Mouse (Mus musculus): Measurements from ENCODE around the gene Pold1. TPM values are rescaled to one million over a fixed set of nuclear protein-coding genes. Genes with fewer than 3 reads are reported as not detected.
A peak's percentile ranks its signal among the peaks of the same experiment; 100 is the strongest.

Pold1 gene
- polyA plus RNA-seq, 1 experiment: 399 TPM

GRCm38 (mm10) chr7:44495992-44496770, 52.5 kb downstream of the Pold1 start, which contains the start of the genes Emc10 and Fam71e1:
Gene Emc10 (minus strand): TSS chr7:44496529.
Gene Fam71e1 (plus strand): TSS chr7:44496581.
- TF ChIP-seq GATA1 (IDR thresholded peaks at IDR 0.05; ENCODE audit: low read length): no peak

- no peak for TF ChIP-seq GATA1 (IDR thresholded peaks at IDR 0.05; ENCODE audit: low read length)
Observed at GRCm38 (mm10) chr7:44495086-44495485, 53.6 kb downstream of the Pold1 start.

GRCm38 (mm10) chr7:44494681-44495080, 54.0 kb downstream of the Pold1 start:
- no peak for TF ChIP-seq GATA1 (IDR thresholded peaks at IDR 0.05; ENCODE audit: low read length)

DNA sequence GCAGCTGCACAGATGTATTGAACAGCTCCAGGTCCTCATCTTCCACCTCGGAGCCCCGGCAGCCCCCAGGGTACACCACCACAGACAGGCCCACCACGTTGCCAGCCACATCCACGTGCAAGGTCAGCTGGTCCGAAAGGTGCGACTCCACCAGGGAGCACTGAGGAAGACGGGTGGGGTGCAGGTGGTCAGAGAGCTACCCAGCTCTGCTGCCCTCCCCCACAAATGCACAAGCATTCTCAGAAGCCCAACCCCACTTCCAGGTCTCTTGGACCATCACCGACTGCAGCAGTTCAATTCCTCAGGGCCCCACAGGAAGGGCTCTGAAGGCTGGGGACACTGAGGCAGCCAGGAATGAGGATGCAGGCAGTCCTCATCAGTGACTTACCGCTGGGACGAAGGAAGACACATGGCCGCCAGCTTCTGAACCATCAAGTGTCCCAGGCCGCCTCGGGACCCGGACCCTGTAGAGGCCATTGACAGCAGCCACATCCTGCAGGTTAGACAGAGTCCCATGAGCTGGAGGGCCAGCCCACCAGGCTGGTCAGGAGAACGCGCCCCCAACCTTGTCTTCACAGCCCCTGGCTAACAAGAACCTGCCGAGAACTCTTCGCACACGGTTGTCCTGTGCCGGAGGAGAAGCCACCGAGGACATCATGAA, 56.4 kb downstream of the Pold1 start:
- TF ChIP-seq GATA1 (IDR thresholded peaks at IDR 0.05; ENCODE audit: low read length): no peak

- TF ChIP-seq GATA1 (IDR thresholded peaks at IDR 0.05; ENCODE audit: low read length): no peak
Observed at GRCm38 (mm10) chr7:44491391-44491790, 57.3 kb downstream of the Pold1 start.

- TF ChIP-seq GATA1 (IDR thresholded peaks at IDR 0.05; ENCODE audit: low read length): no peak
Observed at GRCm38 (mm10) chr7:44490281-44490680, 58.4 kb downstream of the Pold1 start.

DNA sequence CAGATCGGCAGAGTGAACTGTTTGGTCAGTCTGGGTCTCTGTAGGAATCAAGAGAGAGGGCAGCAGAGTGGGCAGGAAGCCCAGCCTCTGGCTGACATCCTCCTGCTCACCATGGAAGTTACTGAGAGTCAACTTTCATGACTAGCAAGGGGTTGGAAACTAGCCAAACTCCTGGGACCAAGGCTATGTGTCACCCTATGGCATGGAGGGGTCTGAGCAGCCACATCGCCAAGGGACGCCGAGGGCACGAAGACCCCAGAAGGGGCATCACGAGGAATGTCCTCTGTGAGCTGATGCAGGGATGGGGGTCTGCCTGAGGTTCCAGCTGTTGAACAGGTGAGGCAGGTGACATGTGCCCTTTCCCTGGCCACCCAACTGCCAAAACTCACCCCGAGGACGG, 60.1 kb downstream of the Pold1 start:
- TF ChIP-seq GATA1 (IDR thresholded peaks at IDR 0.05; ENCODE audit: low read length): no peak

DNA sequence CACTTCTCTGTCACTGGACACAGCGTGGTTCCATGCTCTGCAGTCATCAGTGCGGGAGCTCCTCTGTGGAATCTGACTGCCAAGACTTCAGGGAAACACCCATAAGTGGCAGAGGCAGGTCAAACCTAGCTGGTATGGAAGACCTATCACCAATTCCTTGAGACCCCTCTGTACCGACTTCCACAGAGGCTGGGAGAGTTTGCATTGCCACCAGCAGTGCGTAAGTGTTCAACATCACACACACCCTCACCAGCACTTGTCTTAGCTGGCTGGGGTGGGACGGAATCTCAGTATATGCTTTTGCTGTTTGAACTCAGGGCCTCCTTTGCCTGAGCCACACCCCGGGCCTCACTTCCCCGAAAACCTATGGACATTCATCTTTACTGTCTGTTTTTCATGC, 60.7 kb downstream of the Pold1 start:
- TF ChIP-seq GATA1 (IDR thresholded peaks at IDR 0.05; ENCODE audit: low read length): no peak

DNA sequence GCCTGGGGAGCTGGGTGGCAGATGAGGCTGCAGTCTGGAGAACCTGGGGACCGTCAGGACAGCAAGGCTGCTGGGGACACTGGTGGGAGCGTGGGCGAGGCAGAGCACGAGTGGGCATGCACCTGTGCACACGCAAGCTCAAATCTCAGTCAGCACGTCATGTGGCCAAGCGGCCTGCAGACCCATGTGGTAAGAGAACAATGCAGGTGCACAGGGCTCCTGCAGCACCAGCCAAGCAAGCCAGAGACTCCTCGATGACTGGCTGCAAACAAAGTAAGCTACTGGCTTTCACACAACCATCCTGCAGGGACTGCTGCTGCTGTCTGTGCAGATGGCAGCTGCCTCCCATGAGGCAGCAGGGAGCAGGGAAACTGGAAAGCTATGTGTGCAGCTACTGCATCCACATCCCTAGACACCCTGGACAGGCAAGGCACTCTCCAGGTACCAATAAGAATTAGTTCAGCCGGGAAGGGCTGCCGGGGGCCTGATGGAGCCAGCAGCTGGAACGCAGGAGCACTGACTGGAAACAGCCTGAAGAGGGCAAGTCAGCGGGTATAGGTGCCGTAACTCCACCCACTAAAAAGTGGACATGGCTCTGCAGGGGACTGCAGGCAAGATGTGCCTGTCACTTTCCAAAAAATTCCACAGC, 61.6 kb downstream of the Pold1 start:
- no peak for TF ChIP-seq GATA1 (IDR thresholded peaks at IDR 0.05; ENCODE audit: low read length)

- TF ChIP-seq GATA1 (IDR thresholded peaks at IDR 0.05; ENCODE audit: low read length): no peak
Observed at GRCm38 (mm10) chr7:44485572-44486195, 63.0 kb downstream of the Pold1 start.

- TF ChIP-seq GATA1 (IDR thresholded peaks at IDR 0.05; ENCODE audit: low read length): no peak
Observed at GRCm38 (mm10) chr7:44484841-44485571, 63.6 kb downstream of the Pold1 start.

- no peak for TF ChIP-seq GATA1 (IDR thresholded peaks at IDR 0.05; ENCODE audit: low read length)
Observed at GRCm38 (mm10) chr7:44484109-44484508, 64.5 kb downstream of the Pold1 start.

GRCm38 (mm10) chr7:44482836-44483435, 65.7 kb downstream of the Pold1 start:
- peak; percentile 64 for TF ChIP-seq GATA1 (IDR thresholded peaks at IDR 0.05; ENCODE audit: low read length)

Other genes starting within 250 kb of the Pold1 start
- gene Clec11a, start 241.9 kb downstream of the Pold1 start, polyA plus RNA-seq (2012): 2.8 and 3.2 TPM in 2 replicates
- 1.6 and 1.8 TPM in 2 replicates for gene Shank1, start 238.6 kb downstream of the Pold1 start, polyA plus RNA-seq (2012)
- not detected in 2 replicates for gene Syt3, start 164.7 kb downstream of the Pold1 start, polyA plus RNA-seq (2012)
- gene 1700008O03Rik, start 163.0 kb downstream of the Pold1 start, polyA plus RNA-seq (2012): 0.64 and 0.79 TPM in 2 replicates
- gene Lrrc4b, start 119.8 kb downstream of the Pold1 start, polyA plus RNA-seq (2012): not detected in 2 replicates
- not detected in 2 replicates for gene Aspdh, start 83.5 kb downstream of the Pold1 start, polyA plus RNA-seq (2012)
- 125 and 164 TPM in 2 replicates for gene Josd2, start 80.9 kb downstream of the Pold1 start, polyA plus RNA-seq (2012)
- 345 and 359 TPM in 2 replicates for gene Emc10, start 52.3 kb downstream of the Pold1 start, polyA plus RNA-seq (2012)
- 10.9 and 18.1 TPM in 2 replicates for gene Fam71e1, start 52.3 kb downstream of the Pold1 start, polyA plus RNA-seq (2012)
- not detected in 2 replicates for gene Mybpc2, start 24.2 kb downstream of the Pold1 start, polyA plus RNA-seq (2012)
- gene Spib, start 16.8 kb downstream of the Pold1 start, polyA plus RNA-seq (2012): 0.32 and 0.33 TPM in 2 replicates
- 298 and 371 TPM in 2 replicates for gene Nr1h2, start 5.1 kb upstream of the Pold1 start, polyA plus RNA-seq (2012)
- gene Napsa, start 23.5 kb upstream of the Pold1 start, polyA plus RNA-seq (2012): 0.14 and 0.28 TPM in 2 replicates
- 0.02 TPM in 2 replicates for gene Kcnc3, start 41.8 kb upstream of the Pold1 start, polyA plus RNA-seq (2012)
- gene Myh14, start 122.0 kb upstream of the Pold1 start, polyA plus RNA-seq (2012): 0.02 and 0.05 TPM in 2 replicates
- not detected in 2 replicates for gene Izumo2, start 159.9 kb upstream of the Pold1 start, polyA plus RNA-seq (2012)
- gene Vrk3, start 199.6 kb upstream of the Pold1 start, polyA plus RNA-seq (2012): 98.8 and 104 TPM in 2 replicates
- gene Zfp473, start 202.2 kb upstream of the Pold1 start, polyA plus RNA-seq (2012): 0.11 and 0.17 TPM in 2 replicates